Mouse (Mus musculus) layer of hippocampus, postnatal 36 days (tissue): ENCODE results near the gene Scarb2. TPM values are rescaled to one million over a fixed set of nuclear protein-coding genes. Genes with fewer than 3 reads are reported as not detected.

Experiments used
- DNase-seq, 2 experiments: peaks; one replicate each; pipeline ENCODE4 v3.0.0; 2022
- microRNA-seq, 2 experiments: library from miRNA; unstranded; fragments of <30 nt; microRNA quantifications; one replicate each; pipeline ENCODE4 v1.2.0; 2021
- total RNA-seq, 2 experiments: library from RNA; stranded (reverse); gene quantifications; 2 replicates each; pipeline ENCODE4 v1.2.3; 2021

The Scarb2 gene
- total RNA-seq, 2 experiments from 2014 or later: 88.8 to 90.7 TPM

GRCm38 (mm10) chr5:92434070-92434469, 72.6 kb downstream of the Scarb2 start:
- DNase-seq: no peak

GRCm38 (mm10) chr5:92431611-92432010, 75.0 kb downstream of the Scarb2 start:
- DNase-seq: peak in 1 of 2 experiments; percentile 20

- peak; percentile 24 to 45 for DNase-seq
These were observed 75.9 kb downstream of the Scarb2 start for GRCm38 (mm10) chr5:92430723-92431122.

GRCm38 (mm10) chr5:92424126-92424525, 82.5 kb downstream of the Scarb2 start:
- DNase-seq: no peak

- DNase-seq: no peak
These were observed 92.7 kb downstream of the Scarb2 start for GRCm38 (mm10) chr5:92413982-92414375.

GRCm38 (mm10) chr5:92413271-92413981, 93.2 kb downstream of the Scarb2 start:
- DNase-seq: no peak

- no peak for DNase-seq
These were observed 95.0 kb downstream of the Scarb2 start for GRCm38 (mm10) chr5:92411461-92412140.

- no peak for DNase-seq
These were observed 96.1 kb downstream of the Scarb2 start for GRCm38 (mm10) chr5:92410486-92410885.

- DNase-seq: no peak
These were observed 97.1 kb downstream of the Scarb2 start for GRCm38 (mm10) chr5:92409361-92410155.

- no peak for DNase-seq
These were observed 102.3 kb downstream of the Scarb2 start for GRCm38 (mm10) chr5:92404400-92404678.

- no peak for DNase-seq
These were observed 102.9 kb downstream of the Scarb2 start for GRCm38 (mm10) chr5:92403562-92404399.

GRCm38 (mm10) chr5:92402816-92403215, 103.8 kb downstream of the Scarb2 start:
- no peak for DNase-seq

- peak; percentile 47 to 61 for DNase-seq
These were observed 108.5 kb downstream of the Scarb2 start for GRCm38 (mm10) chr5:92398153-92398552.

- DNase-seq: no peak
These were observed 110.2 kb downstream of the Scarb2 start for GRCm38 (mm10) chr5:92396476-92396875.

- no peak for DNase-seq
These were observed 110.9 kb downstream of the Scarb2 start for GRCm38 (mm10) chr5:92395764-92396163.

- no peak for DNase-seq
These were observed 112.8 kb downstream of the Scarb2 start for GRCm38 (mm10) chr5:92393863-92394262.

GRCm38 (mm10) chr5:92392542-92392941, 114.1 kb downstream of the Scarb2 start:
- no peak for DNase-seq

Small RNAs within 50 kb of the gene (microRNA-seq; reads per million reads assigned to microRNA genes)
- 0 reads per million in 2 experiments for gene Mir6415

Other genes with a start within 250 kb of the Scarb2 start
- 10 to 100 TPM; 45.7 to 48.5 TPM for gene Naaa, start 228.7 kb downstream of the Scarb2 start, total RNA-seq
- gene Sdad1, start 196.4 kb downstream of the Scarb2 start, total RNA-seq: 10 to 100 TPM; 21.9 to 22.2 TPM
- gene Cxcl9, start 178.8 kb downstream of the Scarb2 start, total RNA-seq: not detected
- gene Art3, start 175.0 kb downstream of the Scarb2 start, total RNA-seq: 1 to 10 TPM; 2.2 to 3.1 TPM
- not detected for gene Cxcl10, start 157.9 kb downstream of the Scarb2 start, total RNA-seq
- gene Nup54, start 71.6 kb downstream of the Scarb2 start, total RNA-seq: 10 to 100 TPM; 31.3 to 34.4 TPM
- gene Fam47e, start 48.2 kb upstream of the Scarb2 start, total RNA-seq: under 1 TPM in 1 of 2 experiments, not detected in 1; 0.30 TPM
- gene Stbd1, start 96.2 kb upstream of the Scarb2 start, total RNA-seq: 1 to 10 TPM; 3.2 to 3.5 TPM
- 1 to 10 TPM in 1 of 2 experiments, under 1 TPM in 1; 0.30 to 1.4 TPM for gene Ccdc158, start 168.4 kb upstream of the Scarb2 start, total RNA-seq
- 1 to 10 TPM; 2.1 to 2.5 TPM for gene Shroom3, start 176.6 kb upstream of the Scarb2 start, total RNA-seq